Mouse (Mus musculus): ENCODE results near the gene 2310046K23Rik. TPM values are rescaled to one million over a fixed set of nuclear protein-coding genes. Genes with fewer than 3 reads are reported as not detected.

The 2310046K23Rik gene
- not detected for polyA plus RNA-seq (2017; shearing (Covaris generic))

GRCm38 (mm10) chr3:92534411-92534810, at the start of gene 2310046K23Rik:
Gene 2310046K23Rik, minus strand, starts transcription at chr3:92534511.

GRCm38 (mm10) chr3:92573449-92574041, 39.2 kb upstream of the 2310046K23Rik start, which contains the start of gene Ivl:
Gene Ivl, minus strand, starts transcription at chr3:92573735.

GRCm38 (mm10) chr3:92500393-92500792, 33.9 kb downstream of the 2310046K23Rik start, which contains the start of gene Sprr4:
Gene Sprr4, minus strand, starts transcription at chr3:92500493.

GRCm38 (mm10) chr3:92485863-92486262, 48.4 kb downstream of the 2310046K23Rik start, which contains the start of gene Sprr1a:
Gene Sprr1a, minus strand, starts transcription at chr3:92485895.

Other genes with a start within 250 kb of the 2310046K23Rik start
- not detected for gene Sprr2a3, start 249.1 kb downstream of the 2310046K23Rik start, polyA plus RNA-seq (2017; shearing (Covaris generic))
- not detected for gene Sprr2b, start 217.9 kb downstream of the 2310046K23Rik start, polyA plus RNA-seq (2017; shearing (Covaris generic))
- gene Sprr2d, start 195.4 kb downstream of the 2310046K23Rik start, polyA plus RNA-seq (2017; shearing (Covaris generic)): not detected
- not detected for gene Sprr2e, start 182.4 kb downstream of the 2310046K23Rik start, polyA plus RNA-seq (2017; shearing (Covaris generic))
- not detected for gene Sprr2f, start 169.3 kb downstream of the 2310046K23Rik start, polyA plus RNA-seq (2017; shearing (Covaris generic))
- gene Sprr2h, start 148.8 kb downstream of the 2310046K23Rik start, polyA plus RNA-seq (2017; shearing (Covaris generic)): not detected
- not detected for gene Sprr2i, start 126.5 kb downstream of the 2310046K23Rik start, polyA plus RNA-seq (2017; shearing (Covaris generic))
- not detected for gene Sprr2j-ps, start 116.4 kb downstream of the 2310046K23Rik start, polyA plus RNA-seq (2017; shearing (Covaris generic))
- 24.6 TPM for gene Gm9774, start 105.1 kb downstream of the 2310046K23Rik start, polyA plus RNA-seq (2017; shearing (Covaris generic))
- not detected for gene Sprr2k, start 101.9 kb downstream of the 2310046K23Rik start, polyA plus RNA-seq (2017; shearing (Covaris generic))
- not detected for gene Sprr1b, start 95.7 kb downstream of the 2310046K23Rik start, polyA plus RNA-seq (2017; shearing (Covaris generic))
- gene Sprr3, start 75.8 kb downstream of the 2310046K23Rik start, polyA plus RNA-seq (2017; shearing (Covaris generic)): not detected
- not detected for gene Sprr1a, start 48.6 kb downstream of the 2310046K23Rik start, polyA plus RNA-seq (2017; shearing (Covaris generic))
- not detected for gene Sprr4, start 34.0 kb downstream of the 2310046K23Rik start, polyA plus RNA-seq (2017; shearing (Covaris generic))
- gene Ivl, start 39.2 kb upstream of the 2310046K23Rik start, polyA plus RNA-seq (2017; shearing (Covaris generic)): not detected
- gene Smcp, start 54.5 kb upstream of the 2310046K23Rik start, polyA plus RNA-seq (2017; shearing (Covaris generic)): not detected
- gene 2210017I01Rik, start 73.0 kb upstream of the 2310046K23Rik start, polyA plus RNA-seq (2017; shearing (Covaris generic)): not detected
- not detected for gene Lce6a, start 87.1 kb upstream of the 2310046K23Rik start, polyA plus RNA-seq (2017; shearing (Covaris generic))
- not detected for gene Lce1a1, start 113.8 kb upstream of the 2310046K23Rik start, polyA plus RNA-seq (2017; shearing (Covaris generic))
- not detected for gene Lce1b, start 122.4 kb upstream of the 2310046K23Rik start, polyA plus RNA-seq (2017; shearing (Covaris generic))
- not detected for gene Lce1a2, start 135.8 kb upstream of the 2310046K23Rik start, polyA plus RNA-seq (2017; shearing (Covaris generic))
- gene Lce1c, start 144.7 kb upstream of the 2310046K23Rik start, polyA plus RNA-seq (2017; shearing (Covaris generic)): not detected
- gene Lce1d, start 152.7 kb upstream of the 2310046K23Rik start, polyA plus RNA-seq (2017; shearing (Covaris generic)): not detected
- not detected for gene Lce1e, start 174.6 kb upstream of the 2310046K23Rik start, polyA plus RNA-seq (2017; shearing (Covaris generic))
- gene Lce1f, start 185.8 kb upstream of the 2310046K23Rik start, polyA plus RNA-seq (2017; shearing (Covaris generic)): not detected
- gene Gm38119, start 204.6 kb upstream of the 2310046K23Rik start, polyA plus RNA-seq (2017; shearing (Covaris generic)): not detected
- not detected for gene Lce1g, start 217.8 kb upstream of the 2310046K23Rik start, polyA plus RNA-seq (2017; shearing (Covaris generic))
- gene Lce1h, start 230.6 kb upstream of the 2310046K23Rik start, polyA plus RNA-seq (2017; shearing (Covaris generic)): not detected
- gene Lce1i, start 244.4 kb upstream of the 2310046K23Rik start, polyA plus RNA-seq (2017; shearing (Covaris generic)): not detected

All from CD4-positive, CD25-positive, alpha-beta regulatory T cell (primary cell).